Comparison of ENCODE assay signal across 8 mouse cellular contexts in the genomic region with DNA sequence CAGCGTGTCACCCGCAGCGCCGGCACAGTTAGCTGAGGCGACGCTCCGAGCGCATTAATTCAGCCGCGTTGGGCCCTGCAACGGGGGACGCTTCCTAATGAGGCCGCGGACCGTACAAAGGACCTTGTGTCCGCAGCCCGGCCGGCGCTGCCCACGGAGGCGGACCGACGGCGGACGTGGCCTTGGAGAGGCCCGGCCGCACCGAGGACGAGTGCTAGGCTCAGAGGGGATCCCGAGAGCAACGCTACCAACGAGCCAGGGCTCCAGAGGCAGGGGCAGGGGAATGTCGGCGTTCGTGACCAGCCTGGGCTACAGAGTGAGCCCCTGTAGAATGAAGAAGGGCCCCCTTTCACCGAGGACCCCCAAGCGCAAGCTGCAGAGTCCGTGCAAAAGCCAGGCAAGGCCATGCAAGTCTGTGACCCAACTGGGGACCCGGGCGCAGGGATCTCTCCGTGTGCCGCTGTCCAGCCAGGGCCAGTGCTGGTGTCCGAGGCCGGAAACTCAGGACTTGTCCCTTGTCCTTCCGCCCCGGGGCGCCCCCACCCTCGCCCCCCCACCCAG. TPM values are rescaled to one million over a fixed set of nuclear protein-coding genes. Genes with fewer than 3 reads are reported as not detected.
DNase-seq lines count a peak whose midpoint lies in the region; ATAC-seq and TF ChIP-seq lines count a peak whose summit lies in the region.

No protein-coding gene starts in this region.

- TF ChIP-seq CTCF in heart, adult 2 months (IDR thresholded peaks at IDR 0.05), result no peak

- under 1% methylated on average over 48 of the region's 48 CpGs for WGBS in heart, adult 2 months
- under 1% methylated on average over 48 of the region's 48 CpGs for WGBS in forebrain, embryonic 16.5 days
- WGBS in kidney, embryonic 16.5 days, result under 1% methylated on average over 48 of the region's 48 CpGs
- WGBS in stomach, embryonic 16.5 days, result 1% methylated on average over 48 of the region's 48 CpGs

- no peak overlapping the region for H3K27ac ChIP-seq in heart, adult 2 months
- peak overlapping the region; percentile 81 for H3K27ac ChIP-seq in forebrain, embryonic 16.5 days (ENCODE audit: low read length)
- no peak overlapping the region for H3K27ac ChIP-seq in kidney, embryonic 16.5 days (ENCODE audit: low read length)
- no peak overlapping the region for H3K27ac ChIP-seq in stomach, embryonic 16.5 days (ENCODE audit: low read length)

- peak overlapping the region; percentile 44 for H3K4me3 ChIP-seq in heart, adult 2 months
- peak overlapping the region; percentile 57 for H3K4me3 ChIP-seq in forebrain, embryonic 16.5 days (replicated peaks; ENCODE audit: low read length)
- peak overlapping the region; percentile 50 for H3K4me3 ChIP-seq in kidney, embryonic 16.5 days (ENCODE audit: low read length)
- peak overlapping the region; percentile 36 for H3K4me3 ChIP-seq in stomach, embryonic 16.5 days (replicated peaks; ENCODE audit: low read length)

- intact Hi-C loops in heart, adult 2 months (cut with DNase I), result no loop called here

- no peaks in the 10 kb centered on the region for H3K9me3 ChIP-seq in forebrain, embryonic 16.5 days (ENCODE audit: control insufficient read depth, low read length)
- no peaks in the 10 kb centered on the region for H3K9me3 ChIP-seq in kidney, embryonic 16.5 days (ENCODE audit: low read length)
- H3K9me3 ChIP-seq in stomach, embryonic 16.5 days (replicated peaks; ENCODE audit: control insufficient read depth, low read length), result no peaks in the 10 kb centered on the region

- TF ChIP-seq POLR2A in heart, adult 2 months (IDR thresholded peaks at IDR 0.05; ENCODE audit: insufficient read depth, low read depth, low read length), result no peak

- no peak for TF ChIP-seq EP300 in heart, adult 2 months (IDR thresholded peaks at IDR 0.05; ENCODE audit: insufficient read depth, low read depth, low read length)

- H3K36me3 ChIP-seq in heart, adult 2 months (ENCODE audit: control insufficient read depth, insufficient read depth, low read length), result no peaks in the 10 kb centered on the region
- peaks cover 20% of the 10 kb centered on the region for H3K36me3 ChIP-seq in forebrain, embryonic 16.5 days (ENCODE audit: control insufficient read depth, insufficient read depth)
- H3K36me3 ChIP-seq in kidney, embryonic 16.5 days (ENCODE audit: insufficient read depth, low read length), result 0 out of 2 replicates have a peak, but pooled peaks cover 2% of the 10 kb centered on the region
- no peaks in the 10 kb centered on the region for H3K36me3 ChIP-seq in stomach, embryonic 16.5 days (ENCODE audit: control insufficient read depth, insufficient read depth, low read length)

- ATAC-seq in forebrain, embryonic 16.5 days, result peak; percentile 47
- ATAC-seq in kidney, embryonic 16.5 days (ENCODE audit: low FRiP score, low TSS enrichment), result peak; percentile 57; the same call in 1 of the 2 replicates
- ATAC-seq in stomach, embryonic 16.5 days (ENCODE audit: insufficient read depth, low FRiP score), result 0 out of 2 replicates have a peak, but pooled peaks have one; percentile 14

- peak overlapping the region; percentile 60 for H3K4me2 ChIP-seq in forebrain, embryonic 16.5 days (ENCODE audit: low read length)
- peak overlapping the region; percentile 74 for H3K4me2 ChIP-seq in kidney, embryonic 16.5 days (replicated peaks; ENCODE audit: low read depth, low read length)
- H3K4me2 ChIP-seq in stomach, embryonic 16.5 days (ENCODE audit: low read depth, low read length), result peak overlapping the region; percentile 65

- H3K79me2 ChIP-seq in heart, adult 2 months (replicated peaks; ENCODE audit: control insufficient read depth, insufficient read depth, low read length), result no peaks in the 10 kb centered on the region

- peak in 1 of 2 experiments; percentile 58 for DNase-seq in heart, adult 2 months
- DNase-seq in heart, adult 8-10 months (ENCODE audit: low spot score), result no peak
- peak; percentile 55 for DNase-seq in adrenal gland, postnatal 25 days
- peak; percentile 45 for DNase-seq in lung, postnatal 14 days
- DNase-seq in thymus, postnatal 0 days (ENCODE audit: low spot score), result no peak

- H3K9ac ChIP-seq in heart, adult 2 months (ENCODE audit: low read depth, low read length), result peak overlapping the region; percentile 53
- peak overlapping the region; percentile 76 for H3K9ac ChIP-seq in forebrain, embryonic 16.5 days (replicated peaks; ENCODE audit: low read depth, low read length)
- H3K9ac ChIP-seq in kidney, embryonic 16.5 days (replicated peaks; ENCODE audit: low read length), result peak overlapping the region; percentile 55
- peak overlapping the region; percentile 62 for H3K9ac ChIP-seq in stomach, embryonic 16.5 days (ENCODE audit: low read length)

- no peaks in the 10 kb centered on the region for H3K4me1 ChIP-seq in heart, adult 2 months (ENCODE audit: control insufficient read depth, insufficient read depth, low read length)
- peaks cover 22% of the 10 kb centered on the region for H3K4me1 ChIP-seq in forebrain, embryonic 16.5 days (replicated peaks; ENCODE audit: control insufficient read depth, insufficient read depth, low read length)
- peaks cover 12% of the 10 kb centered on the region for H3K4me1 ChIP-seq in kidney, embryonic 16.5 days (ENCODE audit: insufficient read depth, low read length)
- H3K4me1 ChIP-seq in stomach, embryonic 16.5 days (ENCODE audit: control insufficient read depth, insufficient read depth, low read length), result peaks cover 3% of the 10 kb centered on the region; the same call in 1 of the 2 replicates

- 0 out of 2 replicates have a peak, but pooled peaks cover 1% of the 10 kb centered on the region for H3K27me3 ChIP-seq in heart, adult 2 months (ENCODE audit: control insufficient read depth, insufficient read depth, low read length)
- H3K27me3 ChIP-seq in forebrain, embryonic 16.5 days (replicated peaks; ENCODE audit: control insufficient read depth, insufficient read depth, low read length), result no peaks in the 10 kb centered on the region
- peaks cover 35% of the 10 kb centered on the region for H3K27me3 ChIP-seq in kidney, embryonic 16.5 days (ENCODE audit: insufficient read depth, low read length)
- H3K27me3 ChIP-seq in stomach, embryonic 16.5 days (ENCODE audit: control insufficient read depth, insufficient read depth, low read length), result peaks cover 25% of the 10 kb centered on the region

RNA-seq across cellular contexts. Expression of gene Efna2, which starts 11.3 kb away (rescaled TPM):
- 1 to 10 TPM in 1 of 2 experiments, under 1 TPM in 1; 0.86 to 1.1 TPM for total RNA-seq in heart, adult 2 months (2021)
- 1.2 and 1.7 TPM in 2 replicates for polyA plus RNA-seq in heart, adult 2 months (2012; rRNA removed)
- 1 to 10 TPM in 3 of 4 experiments, under 1 TPM in 1; 0.78 to 1.2 (median 1.1) TPM for total RNA-seq in heart, adult 8-10 months (2022)
- total RNA-seq in adrenal gland, postnatal 25 days (2021), result 2.7 and 5.2 TPM in 2 replicates
- polyA plus RNA-seq in forebrain, embryonic 16.5 days (2015; fragmentation: Nextera tagmentation; extraction: Ambion mirVana), result 24.8 and 25.4 TPM in 2 replicates
- polyA plus RNA-seq in kidney, embryonic 16.5 days (2015; fragmentation: Nextera tagmentation; extraction: Ambion mirVana), result 11.0 and 11.8 TPM in 2 replicates
- 9.3 and 10.5 TPM in 2 replicates for polyA plus RNA-seq in stomach, embryonic 16.5 days (2015; fragmentation: Nextera tagmentation; extraction: Ambion mirVana)
- polyA plus RNA-seq in thymus, postnatal 0 days (2015; fragmentation: Nextera tagmentation; extraction: Ambion mirVana), result 1.2 and 1.6 TPM in 2 replicates

RNA-seq across cellular contexts. Expression of gene 1600002K03Rik, which starts 17.8 kb away (rescaled TPM):
- 1 to 10 TPM; 5.9 to 6.0 TPM for total RNA-seq in heart, adult 2 months (2021)
- polyA plus RNA-seq in heart, adult 2 months (2012; rRNA removed), result 5.6 and 6.3 TPM in 2 replicates
- 1 to 10 TPM; 4.9 to 7.7 (median 5.9) TPM for total RNA-seq in heart, adult 8-10 months (2022)
- 15.6 and 16.7 TPM in 2 replicates for total RNA-seq in adrenal gland, postnatal 25 days (2021)
- polyA plus RNA-seq in forebrain, embryonic 16.5 days (2015; fragmentation: Nextera tagmentation; extraction: Ambion mirVana), result 8.5 and 10.6 TPM in 2 replicates
- 15.2 and 15.3 TPM in 2 replicates for polyA plus RNA-seq in kidney, embryonic 16.5 days (2015; fragmentation: Nextera tagmentation; extraction: Ambion mirVana)
- polyA plus RNA-seq in stomach, embryonic 16.5 days (2015; fragmentation: Nextera tagmentation; extraction: Ambion mirVana), result 16.4 and 16.6 TPM in 2 replicates
- 15.3 and 15.4 TPM in 2 replicates for polyA plus RNA-seq in thymus, postnatal 0 days (2015; fragmentation: Nextera tagmentation; extraction: Ambion mirVana)

RNA-seq across cellular contexts. Expression of gene Cirbp, which starts 24.8 kb away (rescaled TPM):
- 10 to 100 TPM; 34.2 to 43.2 TPM for total RNA-seq in heart, adult 2 months (2021)
- polyA plus RNA-seq in heart, adult 2 months (2012; rRNA removed), result 62.5 and 85.8 TPM in 2 replicates
- 10 to 100 TPM; 34.7 to 69.7 (median 51.6) TPM for total RNA-seq in heart, adult 8-10 months (2022)
- 49.9 and 142 TPM in 2 replicates for total RNA-seq in adrenal gland, postnatal 25 days (2021)
- polyA plus RNA-seq in forebrain, embryonic 16.5 days (2015; fragmentation: Nextera tagmentation; extraction: Ambion mirVana), result 318 and 335 TPM in 2 replicates
- polyA plus RNA-seq in kidney, embryonic 16.5 days (2015; fragmentation: Nextera tagmentation; extraction: Ambion mirVana), result 96.2 and 101 TPM in 2 replicates
- 69.8 and 80.8 TPM in 2 replicates for polyA plus RNA-seq in stomach, embryonic 16.5 days (2015; fragmentation: Nextera tagmentation; extraction: Ambion mirVana)
- polyA plus RNA-seq in thymus, postnatal 0 days (2015; fragmentation: Nextera tagmentation; extraction: Ambion mirVana), result 226 and 376 TPM in 2 replicates

RNA-seq across cellular contexts. Expression of gene Mum1, which starts 35.7 kb away (rescaled TPM):
- total RNA-seq in heart, adult 2 months (2021), result 10 to 100 TPM; 11.1 to 11.8 TPM
- polyA plus RNA-seq in heart, adult 2 months (2012; rRNA removed), result 18.0 and 19.4 TPM in 2 replicates
- 10 to 100 TPM; 10.5 to 16.3 (median 14.6) TPM for total RNA-seq in heart, adult 8-10 months (2022)
- 23.4 and 37.9 TPM in 2 replicates for total RNA-seq in adrenal gland, postnatal 25 days (2021)
- polyA plus RNA-seq in forebrain, embryonic 16.5 days (2015; fragmentation: Nextera tagmentation; extraction: Ambion mirVana), result 49.0 and 55.4 TPM in 2 replicates
- polyA plus RNA-seq in kidney, embryonic 16.5 days (2015; fragmentation: Nextera tagmentation; extraction: Ambion mirVana), result 72.2 and 74.6 TPM in 2 replicates
- polyA plus RNA-seq in stomach, embryonic 16.5 days (2015; fragmentation: Nextera tagmentation; extraction: Ambion mirVana), result 50.8 and 51.6 TPM in 2 replicates
- 70.8 and 72.4 TPM in 2 replicates for polyA plus RNA-seq in thymus, postnatal 0 days (2015; fragmentation: Nextera tagmentation; extraction: Ambion mirVana)

RNA-seq across cellular contexts. Expression of gene Midn, which starts 42.5 kb away (rescaled TPM):
- total RNA-seq in heart, adult 2 months (2021), result 100 to 1,000 TPM in 1 of 2 experiments, 10 to 100 TPM in 1; 96.2 to 102 TPM
- polyA plus RNA-seq in heart, adult 2 months (2012; rRNA removed), result 50.1 and 74.5 TPM in 2 replicates
- 100 to 1,000 TPM in 1 of 4 experiments, 10 to 100 TPM in 3; 83.9 to 111 (median 91.0) TPM for total RNA-seq in heart, adult 8-10 months (2022)
- 74.1 and 97.4 TPM in 2 replicates for total RNA-seq in adrenal gland, postnatal 25 days (2021)
- 26.5 and 30.9 TPM in 2 replicates for polyA plus RNA-seq in forebrain, embryonic 16.5 days (2015; fragmentation: Nextera tagmentation; extraction: Ambion mirVana)
- polyA plus RNA-seq in kidney, embryonic 16.5 days (2015; fragmentation: Nextera tagmentation; extraction: Ambion mirVana), result 15.9 and 16.8 TPM in 2 replicates
- 7.8 and 9.8 TPM in 2 replicates for polyA plus RNA-seq in stomach, embryonic 16.5 days (2015; fragmentation: Nextera tagmentation; extraction: Ambion mirVana)
- 13.1 and 18.8 TPM in 2 replicates for polyA plus RNA-seq in thymus, postnatal 0 days (2015; fragmentation: Nextera tagmentation; extraction: Ambion mirVana)

Comparison
In these comparisons a context has a peak if more than half of its experiments do, and no peak if none do; other contexts are left out.
1. DNase-seq: peak in adrenal gland, postnatal 25 days (single experiment) and lung, postnatal 14 days (single experiment); none in heart, adult 8-10 months (single experiment) and thymus, postnatal 0 days (single experiment).
2. Peak in every context shown above with its lines, with median percentiles within 50 percentile points of each other: H3K4me3 ChIP-seq, H3K9ac ChIP-seq, ATAC-seq and H3K4me2 ChIP-seq.